Mouse (Mus musculus) myocyte (in vitro differentiated cells): Measurements from ENCODE around the gene Sema5a. TPM values are rescaled to one million over a fixed set of nuclear protein-coding genes. Genes with fewer than 3 reads are reported as not detected.

Experiments used
- H3K27me3 ChIP-seq: one replicate; pipeline ENCODE4 v1.6.1; 2011; ENCODE audit not compliant: control insufficient read depth, insufficient read depth, insufficient read length
- H3K36me3 ChIP-seq: one replicate; pipeline ENCODE4 v1.6.1; 2011; ENCODE audit not compliant: control insufficient read depth, insufficient read depth
- H3K4me2 ChIP-seq: one replicate; pipeline ENCODE4 v1.6.1; 2011; ENCODE audit warnings: low read depth, control low read depth
- H3K4me3 ChIP-seq: one replicate; pipeline ENCODE4 v1.5.1; 2011; ENCODE audit warnings: mild to moderate bottlenecking, control low read depth, moderate library complexity
- H3K79me2 ChIP-seq: one replicate; pipeline ENCODE4 v1.6.1; 2011; ENCODE audit not compliant: control insufficient read depth, insufficient read depth
- H3ac ChIP-seq: one replicate; pipeline ENCODE4 v1.6.1; 2011; ENCODE audit not compliant: control insufficient read depth, insufficient read length
- CEBPB ChIP-seq: IDR thresholded peaks from 2 replicates; pipeline ENCODE4 v1.6.1; 2011; ENCODE audit warnings: mild to moderate bottlenecking, moderate library complexity; ENCODE audit not compliant: poor library complexity, insufficient read depth, severe bottlenecking
- E2F4 ChIP-seq: IDR thresholded peaks from one replicate; pipeline ENCODE4 v1.6.1; 2011; ENCODE audit warnings: mild to moderate bottlenecking, control low read depth, moderate library complexity; ENCODE audit not compliant: insufficient read depth
- MAX ChIP-seq: IDR thresholded peaks from one replicate; pipeline ENCODE4 v1.6.1; 2011; ENCODE audit warnings: low read depth, mild to moderate bottlenecking, control low read depth
- MYOD1 ChIP-seq, 3 experiments: IDR thresholded peaks; one replicate each; pipeline ENCODE4 v1.6.1; 2011; ENCODE audit warnings: control low read depth in 2 of 3, low read depth in 2 of 3, mild to moderate bottlenecking in 2 of 3, moderate library complexity in 1 of 3; ENCODE audit not compliant: insufficient read length in 2 of 3, control insufficient read depth in 1 of 3
- MYOG ChIP-seq, 3 experiments: IDR thresholded peaks; one replicate each; pipeline ENCODE4 v1.6.1; 2011; ENCODE audit warnings: control low read depth in 2 of 3, low read depth in 2 of 3, mild to moderate bottlenecking in 2 of 3; ENCODE audit not compliant: insufficient read length in 2 of 3, control insufficient read depth in 1 of 3, insufficient read depth in 1 of 3
- POLR2A ChIP-seq: IDR thresholded peaks from one replicate; pipeline ENCODE4 v1.6.1; 2011; ENCODE audit warnings: low read depth, mild to moderate bottlenecking, control low read depth, moderate library complexity; ENCODE audit not compliant: insufficient read length
- POLR2AphosphoS2 ChIP-seq: IDR thresholded peaks from one replicate; pipeline ENCODE4 v1.6.1; 2011; ENCODE audit warnings: low read depth, control low read depth; ENCODE audit not compliant: insufficient read length
- REST ChIP-seq: IDR thresholded peaks from one replicate; pipeline ENCODE4 v1.6.1; 2011; ENCODE audit warnings: mild to moderate bottlenecking, control low read depth, moderate library complexity; ENCODE audit not compliant: insufficient read depth, insufficient read length
- SRF ChIP-seq: IDR thresholded peaks from one replicate; pipeline ENCODE4 v1.6.1; 2011; ENCODE audit warnings: low read depth; ENCODE audit not compliant: control insufficient read depth, insufficient read length
- TCF12 ChIP-seq: IDR thresholded peaks from one replicate; pipeline ENCODE4 v1.6.1; 2011; ENCODE audit warnings: mild to moderate bottlenecking, control low read depth; ENCODE audit not compliant: poor library complexity, insufficient read depth, severe bottlenecking
- TCF3 ChIP-seq: IDR thresholded peaks from one replicate; pipeline ENCODE4 v1.6.1; 2011; ENCODE audit warnings: low read depth, control low read depth; ENCODE audit not compliant: insufficient read length
- USF1 ChIP-seq: IDR thresholded peaks from one replicate; pipeline ENCODE4 v1.6.1; 2011; ENCODE audit warnings: low read depth, mild to moderate bottlenecking, control low read depth, moderate library complexity
- polyA plus RNA-seq: library from polyadenylated mRNA; unstranded; fragments of >200 nt; fragmentation: generic; extraction: Trizol; gene quantifications from one replicate; pipeline ENCODE4 v1.2.1, GENCODE M21; 2012; ENCODE audit warnings: missing spikeins

The Sema5a gene
- polyA plus RNA-seq, 1 experiment = 7.1 TPM

GRCm38 (mm10) chr15:32447558-32448349 is 203.1 kb downstream of the Sema5a start:
- Histone ChIP-seq H3K4me2 (no peak overlapping the region), H3K4me3 (no peak overlapping the region), H3K27me3 (no peaks in the 10 kb centered on the region), H3K79me2 (no peaks in the 10 kb centered on the region), H3ac (no peak overlapping the region), H3K36me3 (no peaks in the 10 kb centered on the region)
- TF ChIP-seq POLR2AphosphoS2 (no peak), SRF (no peak), MYOD1 (IDR thresholded peaks at IDR 0.05; ENCODE audit: control insufficient read depth in 1 of 3, insufficient read length in 2 of 3, low read depth in 2 of 3) (no peak)

DNA sequence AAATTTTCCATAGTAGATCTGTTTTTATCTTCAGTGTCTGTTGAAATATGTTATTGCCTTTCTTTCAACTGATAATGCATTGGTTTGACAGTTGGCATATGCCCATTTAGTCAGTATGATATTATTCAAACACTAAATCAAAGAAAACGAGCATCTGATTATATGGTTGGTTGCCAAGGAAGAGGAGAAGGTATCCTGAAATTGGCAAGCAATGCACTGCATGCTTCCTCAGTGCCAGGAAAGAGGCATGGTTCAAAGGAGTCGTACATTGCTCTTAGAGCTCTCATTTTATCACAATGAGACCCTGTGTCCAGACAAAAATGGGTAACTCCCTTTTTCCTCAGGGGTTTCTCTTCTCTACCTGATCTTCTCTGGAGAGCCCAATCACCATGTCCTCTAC is 214.4 kb downstream of the Sema5a start:
- H3K36me3 ChIP-seq = peaks cover 4% of the 10 kb centered on the region
- H3K79me2 ChIP-seq = no peaks in the 10 kb centered on the region
- H3K27me3 ChIP-seq = no peaks in the 10 kb centered on the region
- H3K4me2 ChIP-seq = no peak overlapping the region
- no peak for TF ChIP-seq E2F4
- TF ChIP-seq MYOG (IDR thresholded peaks at IDR 0.05; ENCODE audit: control insufficient read depth in 1 of 3, insufficient read depth in 1 of 3, insufficient read length in 2 of 3, low read depth in 2 of 3) = no peak
- TF ChIP-seq TCF12 = no peak
- TF ChIP-seq CEBPB = no peak
- TF ChIP-seq MAX = no peak
- no peak for TF ChIP-seq TCF3
- TF ChIP-seq SRF = no peak
- no peak for TF ChIP-seq MYOD1 (IDR thresholded peaks at IDR 0.05; ENCODE audit: control insufficient read depth in 1 of 3, insufficient read length in 2 of 3, low read depth in 2 of 3)
- H3ac ChIP-seq = no peak overlapping the region
- no peak overlapping the region for H3K4me3 ChIP-seq

- no peak overlapping the region for H3K4me3 ChIP-seq
- no peak overlapping the region for H3K4me2 ChIP-seq
- H3ac ChIP-seq = no peak overlapping the region
- TF ChIP-seq SRF (no peak), MYOD1 (IDR thresholded peaks at IDR 0.05; ENCODE audit: control insufficient read depth in 1 of 3, insufficient read length in 2 of 3, low read depth in 2 of 3) (no peak), CEBPB (no peak), MYOG (IDR thresholded peaks at IDR 0.05; ENCODE audit: control insufficient read depth in 1 of 3, insufficient read depth in 1 of 3, insufficient read length in 2 of 3, low read depth in 2 of 3) (no peak), POLR2AphosphoS2 (no peak), TCF3 (no peak), E2F4 (no peak), TCF12 (no peak), REST (no peak), MAX (no peak), USF1 (no peak), POLR2A (no peak)
- peaks cover 4% of the 10 kb centered on the region for H3K36me3 ChIP-seq
- no peaks in the 10 kb centered on the region for H3K79me2 ChIP-seq
- H3K27me3 ChIP-seq = no peaks in the 10 kb centered on the region
These were observed 215.6 kb downstream of the Sema5a start for GRCm38 (mm10) chr15:32460238-32460637.

DNA sequence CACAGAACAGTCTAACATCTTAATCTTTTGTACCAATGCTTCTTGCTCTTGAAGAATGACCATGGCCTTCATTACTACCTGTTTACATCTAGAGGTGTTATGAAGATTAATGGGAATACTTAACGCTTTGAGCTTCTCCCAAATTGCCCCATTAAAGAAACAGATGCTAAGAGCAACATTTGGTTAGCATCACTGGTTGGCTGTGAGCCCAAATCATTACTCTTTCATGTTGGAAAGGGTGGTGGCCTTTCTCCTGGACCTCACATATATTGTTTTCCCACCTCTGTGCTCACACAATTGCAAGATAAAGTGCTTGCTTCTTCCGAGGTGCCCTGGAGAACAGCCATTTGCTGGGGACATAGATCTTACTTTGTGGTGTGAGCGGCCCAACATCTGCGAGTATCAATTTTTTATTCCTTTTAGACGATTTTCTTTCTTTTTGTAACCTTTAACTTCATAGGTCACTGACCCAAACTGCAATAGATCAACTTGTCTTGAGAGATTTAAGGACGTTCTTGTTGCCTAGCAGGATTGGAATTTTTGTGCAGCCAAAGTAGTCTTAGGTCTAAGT is 227.0 kb downstream of the Sema5a start:
- no peaks in the 10 kb centered on the region for H3K27me3 ChIP-seq
- H3ac ChIP-seq = no peak overlapping the region
- TF ChIP-seq SRF (no peak), CEBPB (no peak), USF1 (no peak), E2F4 (no peak), TCF3 (no peak), MYOG (IDR thresholded peaks at IDR 0.05; ENCODE audit: control insufficient read depth in 1 of 3, insufficient read depth in 1 of 3, insufficient read length in 2 of 3, low read depth in 2 of 3) (no peak)
- H3K79me2 ChIP-seq = no peaks in the 10 kb centered on the region
- H3K4me3 ChIP-seq = no peak overlapping the region
- H3K4me2 ChIP-seq = no peak overlapping the region
- H3K36me3 ChIP-seq = no peaks in the 10 kb centered on the region

GRCm38 (mm10) chr15:32480747-32481146 is 236.1 kb downstream of the Sema5a start:
- no peaks in the 10 kb centered on the region for H3K27me3 ChIP-seq
- H3K4me2 ChIP-seq = no peak overlapping the region
- H3K36me3 ChIP-seq = no peaks in the 10 kb centered on the region
- no peak overlapping the region for H3K4me3 ChIP-seq
- TF ChIP-seq MYOG (IDR thresholded peaks at IDR 0.05; ENCODE audit: control insufficient read depth in 1 of 3, insufficient read depth in 1 of 3, insufficient read length in 2 of 3, low read depth in 2 of 3) = no peak
- TF ChIP-seq MYOD1 (IDR thresholded peaks at IDR 0.05; ENCODE audit: control insufficient read depth in 1 of 3, insufficient read length in 2 of 3, low read depth in 2 of 3) = no peak
- no peak for TF ChIP-seq REST
- TF ChIP-seq TCF3 = no peak
- TF ChIP-seq MAX = no peak
- TF ChIP-seq TCF12 = no peak
- no peak for TF ChIP-seq SRF
- no peak for TF ChIP-seq E2F4
- no peak for TF ChIP-seq CEBPB
- no peak overlapping the region for H3ac ChIP-seq
- no peaks in the 10 kb centered on the region for H3K79me2 ChIP-seq
